Comparison of ENCODE assay signal across 8 mouse cellular contexts in the genomic region with DNA sequence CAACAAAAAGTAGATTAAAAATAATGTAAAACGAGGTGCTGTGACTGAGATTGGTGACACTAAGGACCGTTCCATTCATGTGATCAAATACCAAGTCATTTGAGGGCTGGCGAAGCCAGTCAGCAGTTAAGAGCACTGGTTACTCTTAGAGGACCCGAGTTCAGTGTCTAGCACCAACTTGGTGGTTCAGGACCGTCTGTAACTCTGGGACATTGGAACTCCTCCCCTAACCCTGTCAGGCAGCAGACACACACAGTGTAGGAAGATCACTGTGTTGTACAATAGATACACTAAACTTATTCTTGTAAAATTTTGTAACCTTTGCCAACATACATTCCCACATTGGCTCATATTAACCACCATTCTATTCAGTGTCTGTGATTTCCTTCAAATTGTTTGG. TPM values are rescaled to one million over a fixed set of nuclear protein-coding genes. Genes with fewer than 3 reads are reported as not detected.
DNase-seq lines count a peak whose midpoint lies in the region; ATAC-seq and TF ChIP-seq lines count a peak whose summit lies in the region.

No protein-coding gene starts in this region.

- H3K4me1 ChIP-seq in heart, adult 2 months (ENCODE audit: control insufficient read depth, insufficient read depth, low read length) = peaks cover 2% of the 10 kb centered on the region; the same call in 1 of the 2 replicates
- peaks cover 0 to 2% of the 10 kb centered on the region in 2 experiments; a peak in 1 of 4 replicates for H3K4me1 ChIP-seq in ES-E14 (ENCODE audit: control insufficient read depth in 2 of 2, insufficient read depth in 2 of 2, low read length in 2 of 2, poor library complexity in 1 of 2)
- peaks cover 16% of the 10 kb centered on the region for H3K4me1 ChIP-seq in forebrain, embryonic 13.5 days
- peaks cover 19% of the 10 kb centered on the region for H3K4me1 ChIP-seq in liver, embryonic 15.5 days (replicated peaks)

- H3K36me3 ChIP-seq in heart, adult 2 months (ENCODE audit: control insufficient read depth, insufficient read depth, low read length) = no peaks in the 10 kb centered on the region
- H3K36me3 ChIP-seq in ES-E14 (ENCODE audit: control insufficient read depth, insufficient read depth, low read length, poor library complexity, severe bottlenecking) = peaks cover 5% of the 10 kb centered on the region
- peaks cover 34% of the 10 kb centered on the region for H3K36me3 ChIP-seq in forebrain, embryonic 13.5 days (ENCODE audit: poor library complexity, severe bottlenecking)
- H3K36me3 ChIP-seq in liver, embryonic 15.5 days (replicated peaks) = peaks cover 25% of the 10 kb centered on the region

- WGBS in heart, adult 2 months = 25% methylated on average over 5 of the region's 5 CpGs
- 13% methylated on average over 5 of the region's 5 CpGs for WGBS in forebrain, embryonic 13.5 days
- WGBS in liver, embryonic 15.5 days (ENCODE audit: insufficient replicate concordance) = 10% methylated on average over 5 of the region's 5 CpGs

- H3K9ac ChIP-seq in heart, adult 2 months (ENCODE audit: low read depth, low read length) = no peak overlapping the region; the same call in 1 of the 2 replicates
- H3K9ac ChIP-seq in ES-E14 (ENCODE audit: insufficient read depth, low read depth, low read length, poor library complexity, severe bottlenecking) = peak overlapping the region; percentile 95; the same call in 1 of the 2 replicates
- H3K9ac ChIP-seq in forebrain, embryonic 13.5 days = peak overlapping the region; percentile 94
- peak overlapping the region; percentile 89; the same call in 1 of the 2 replicates for H3K9ac ChIP-seq in liver, embryonic 15.5 days

- H3K4me2 ChIP-seq in forebrain, embryonic 13.5 days = peak overlapping the region; percentile 74
- H3K4me2 ChIP-seq in liver, embryonic 15.5 days = peak overlapping the region; percentile 78

- no peaks in the 10 kb centered on the region for H3K79me2 ChIP-seq in heart, adult 2 months (replicated peaks; ENCODE audit: control insufficient read depth, insufficient read depth, low read length)

- intact Hi-C loops in heart, adult 2 months (cut with DNase I) = loop anchor here (5.0 kb wide), 1 partner anchor 43 kb away; the partner anchor contains the start of gene Mrpl19

- H3K27ac ChIP-seq in heart, adult 2 months = no peak overlapping the region; the same call in none of the 2 replicates
- no peak overlapping the region for H3K27ac ChIP-seq in ES-E14 (ENCODE audit: insufficient read depth, low read depth, low read length, poor library complexity, severe bottlenecking)
- H3K27ac ChIP-seq in forebrain, embryonic 13.5 days = no peak overlapping the region
- H3K27ac ChIP-seq in liver, embryonic 15.5 days (replicated peaks) = no peak overlapping the region

- in situ Hi-C loops in ES-E14 (cut with MboI; ENCODE audit: low sequenced_read_pairs in 2 of 2, unreplicated experiment in 2 of 2) = no loop called here

- no peaks in the 10 kb centered on the region for H3K27me3 ChIP-seq in heart, adult 2 months (ENCODE audit: control insufficient read depth, insufficient read depth, low read length)
- H3K27me3 ChIP-seq in forebrain, embryonic 13.5 days = no peaks in the 10 kb centered on the region
- no peaks in the 10 kb centered on the region for H3K27me3 ChIP-seq in liver, embryonic 15.5 days

- TF ChIP-seq EP300 in heart, adult 2 months (IDR thresholded peaks at IDR 0.05; ENCODE audit: insufficient read depth, low read depth, low read length) = no peak

- TF ChIP-seq CTCF in heart, adult 2 months (IDR thresholded peaks at IDR 0.05) = no peak

- H3K4me3 ChIP-seq in heart, adult 2 months = peak overlapping the region; percentile 87
- peak overlapping the region; percentile 67 to 95 for H3K4me3 ChIP-seq in ES-E14 (ENCODE audit: insufficient read depth in 1 of 2, low read depth in 1 of 2, low read length in 2 of 2, poor library complexity in 1 of 2, severe bottlenecking in 1 of 2)
- H3K4me3 ChIP-seq in forebrain, embryonic 13.5 days = peak overlapping the region; percentile 87
- H3K4me3 ChIP-seq in liver, embryonic 15.5 days (replicated peaks) = peak overlapping the region; percentile 75

- no peak for TF ChIP-seq POLR2A in heart, adult 2 months (IDR thresholded peaks at IDR 0.05; ENCODE audit: insufficient read depth, low read depth, low read length)

- ATAC-seq in forebrain, embryonic 13.5 days = peak; percentile 53
- peak; percentile 46 for ATAC-seq in liver, embryonic 15.5 days (ENCODE audit: insufficient read depth)
- no peak for ATAC-seq in inflammation-experienced regulatory T-cells, adult 6 months

- no peaks in the 10 kb centered on the region for H3K9me3 ChIP-seq in ES-E14 (ENCODE audit: control insufficient read depth, insufficient read depth, low read depth, low read length)
- H3K9me3 ChIP-seq in forebrain, embryonic 13.5 days (replicated peaks) = no peaks in the 10 kb centered on the region
- no peaks in the 10 kb centered on the region for H3K9me3 ChIP-seq in liver, embryonic 15.5 days (replicated peaks)

- DNase-seq in heart, adult 2 months = no peak
- DNase-seq in heart, adult 8-10 months (ENCODE audit: low spot score) = no peak
- no peak for DNase-seq in ES-E14 (ENCODE audit: low read depth, low spot score)
- DNase-seq in layer of hippocampus, postnatal 10 days (ENCODE audit: low spot score in 2 of 2) = no peak
- DNase-seq in layer of hippocampus, adult 11-12 months (ENCODE audit: low spot score) = no peak

TF ChIP-seq in ES-E14, 5 proteins besides CTCF, POLR2A, EP300 and RAD21:
- TF ChIP-seq CHD2 (IDR thresholded peaks at IDR 0.05; ENCODE audit: low read depth, low read length) (no peak), MAFK (IDR thresholded peaks at IDR 0.05; ENCODE audit: insufficient read depth, low read depth, low read length) (no peak), ZC3H11A (IDR thresholded peaks at IDR 0.05; ENCODE audit: borderline replicate concordance, low read depth, low read length) (no peak), HCFC1 (IDR thresholded peaks at IDR 0.05; ENCODE audit: borderline replicate concordance, insufficient read depth, low read length) (no peak), ZNF384 (IDR thresholded peaks at IDR 0.05; ENCODE audit: low read depth, low read length) (no peak)

RNA-seq across cellular contexts. Expression of gene Gcfc2, which starts 0.8 kb away (rescaled TPM):
- 1 to 10 TPM; 3.2 to 3.8 TPM for total RNA-seq in heart, adult 2 months (2021)
- 1.1 and 2.9 TPM in 2 replicates for polyA plus RNA-seq in heart, adult 2 months (2012; rRNA removed)
- total RNA-seq in heart, adult 8-10 months (2022) = 1 to 10 TPM; 2.3 to 4.6 (median 3.2) TPM
- total RNA-seq in ES-E14 (2012; rRNA removed) = 17.8 and 21.0 TPM in 2 replicates
- 9.6 and 12.3 TPM in 2 replicates for polyA plus RNA-seq in forebrain, embryonic 13.5 days (2015; fragmentation: Nextera tagmentation; extraction: Ambion mirVana)
- polyA plus RNA-seq in liver, embryonic 15.5 days (2015; fragmentation: Nextera tagmentation; extraction: Ambion mirVana) = 2.5 TPM in 2 replicates
- 1 to 10 TPM; 3.7 to 6.5 (median 5.0) TPM for polyA plus RNA-seq in inflammation-experienced regulatory T-cells, adult 6 months (2017; shearing (Covaris generic))
- total RNA-seq in layer of hippocampus, postnatal 10 days (2021) = 10 to 100 TPM; 14.0 to 16.3 TPM

RNA-seq across cellular contexts. Expression of gene Mrpl19, which starts 41.5 kb away (rescaled TPM):
- total RNA-seq in heart, adult 2 months (2021) = 10 to 100 TPM; 33.7 to 40.4 TPM
- 5.6 and 11.8 TPM in 2 replicates for polyA plus RNA-seq in heart, adult 2 months (2012; rRNA removed)
- total RNA-seq in heart, adult 8-10 months (2022) = 10 to 100 TPM; 37.6 to 46.0 (median 41.4) TPM
- total RNA-seq in ES-E14 (2012; rRNA removed) = 28.2 and 30.4 TPM in 2 replicates
- polyA plus RNA-seq in forebrain, embryonic 13.5 days (2015; fragmentation: Nextera tagmentation; extraction: Ambion mirVana) = 50.1 and 52.2 TPM in 2 replicates
- 17.4 and 19.3 TPM in 2 replicates for polyA plus RNA-seq in liver, embryonic 15.5 days (2015; fragmentation: Nextera tagmentation; extraction: Ambion mirVana)
- polyA plus RNA-seq in inflammation-experienced regulatory T-cells, adult 6 months (2017; shearing (Covaris generic)) = 10 to 100 TPM; 59.9 to 82.1 (median 65.5) TPM
- total RNA-seq in layer of hippocampus, postnatal 10 days (2021) = 10 to 100 TPM; 28.5 to 33.9 TPM
